Mouse (Mus musculus): Measurements from ENCODE around the gene Ddx31. TPM values are rescaled to one million over a fixed set of nuclear protein-coding genes. Genes with fewer than 3 reads are reported as not detected.

Gene Ddx31
- polyA plus RNA-seq, 1 experiment = 5.2 TPM

GRCm38 (mm10) chr2:28836181-28836940 is 3.8 kb upstream of the Ddx31 start:
- TF ChIP-seq CTCF (IDR thresholded peaks at IDR 0.05; ENCODE audit: extremely low read depth, insufficient read depth, insufficient read length, insufficient replicate concordance) = no peak
- no peak for TF ChIP-seq POLR2A (IDR thresholded peaks at IDR 0.05; ENCODE audit: low read depth, low read length)
- 68% methylated on average over 3 of the region's 3 CpGs for WGBS
- H3K27me3 ChIP-seq (ENCODE audit: control insufficient read depth, insufficient read depth, low read length) = 0 out of 2 replicates have a peak, but pooled peaks cover 2% of the 10 kb centered on the region
- peaks cover 10% of the 10 kb centered on the region for H3K4me1 ChIP-seq (ENCODE audit: control insufficient read depth, insufficient read depth, insufficient read length)
- no peak for DNase-seq (ENCODE audit: low read depth in 1 of 2, low spot score in 2 of 2)
- H3K27ac ChIP-seq (ENCODE audit: insufficient read depth, low read length) = no peak overlapping the region
- H3K36me3 ChIP-seq (ENCODE audit: control insufficient read depth, insufficient read depth, low read length) = peaks cover 7% of the 10 kb centered on the region; the same call in 1 of the 2 replicates
- no peak overlapping the region for H3K4me3 ChIP-seq (ENCODE audit: extremely low read depth, insufficient read depth, insufficient read length)

- DNase-seq (ENCODE audit: low read depth in 1 of 2, low spot score in 2 of 2) = no peak
- TF ChIP-seq POLR2A (IDR thresholded peaks at IDR 0.05; ENCODE audit: low read depth, low read length) = no peak
- TF ChIP-seq CTCF (IDR thresholded peaks at IDR 0.05; ENCODE audit: extremely low read depth, insufficient read depth, insufficient read length, insufficient replicate concordance) = no peak
- Histone ChIP-seq H3K4me1 (ENCODE audit: control insufficient read depth, insufficient read depth, insufficient read length) (peaks cover 10% of the 10 kb centered on the region), H3K36me3 (ENCODE audit: control insufficient read depth, insufficient read depth, low read length) (peaks cover 4% of the 10 kb centered on the region; the same call in 1 of the 2 replicates), H3K27me3 (ENCODE audit: control insufficient read depth, insufficient read depth, low read length) (0 out of 2 replicates have a peak, but pooled peaks cover 2% of the 10 kb centered on the region), H3K27ac (ENCODE audit: insufficient read depth, low read length) (peak overlapping the region; percentile 68), H3K4me3 (ENCODE audit: extremely low read depth, insufficient read depth, insufficient read length) (peak overlapping the region; percentile 99)
- under 1% methylated on average over 52 of the region's 53 CpGs for WGBS
Measured at GRCm38 (mm10) chr2:28839501-28840221, 545 bp upstream of the Ddx31 start.

DNA sequence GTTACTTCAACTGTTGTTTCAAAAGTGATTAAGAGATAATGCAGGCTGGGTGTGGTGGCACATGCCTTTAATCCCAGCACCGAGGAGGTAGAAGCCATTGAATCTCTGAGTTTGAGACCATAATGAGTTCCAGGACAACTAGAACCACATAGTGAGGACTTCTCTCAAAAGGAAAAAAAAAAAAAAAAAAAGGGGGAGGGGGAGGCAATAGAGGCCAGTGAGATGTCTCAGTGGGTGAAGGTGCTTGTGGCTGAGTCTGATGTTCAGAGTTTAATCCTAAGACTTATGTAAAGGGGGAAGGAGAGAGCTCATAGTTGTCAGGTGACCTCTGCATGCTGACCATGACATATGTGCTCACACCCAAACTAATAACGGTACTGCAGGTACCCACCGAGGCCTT is 1.8 kb downstream of the Ddx31 start:
- Histone ChIP-seq H3K4me3 (ENCODE audit: extremely low read depth, insufficient read depth, insufficient read length) (no peak overlapping the region), H3K27me3 (ENCODE audit: control insufficient read depth, insufficient read depth, low read length) (0 out of 2 replicates have a peak, but pooled peaks cover 2% of the 10 kb centered on the region), H3K36me3 (ENCODE audit: control insufficient read depth, insufficient read depth, low read length) (peaks cover 8% of the 10 kb centered on the region), H3K27ac (ENCODE audit: insufficient read depth, low read length) (no peak overlapping the region), H3K4me1 (ENCODE audit: control insufficient read depth, insufficient read depth, insufficient read length) (peaks cover 9% of the 10 kb centered on the region)
- 71% methylated on average over 3 of the region's 3 CpGs for WGBS
- TF ChIP-seq CTCF (IDR thresholded peaks at IDR 0.05; ENCODE audit: extremely low read depth, insufficient read depth, insufficient read length, insufficient replicate concordance) = no peak
- no peak for TF ChIP-seq POLR2A (IDR thresholded peaks at IDR 0.05; ENCODE audit: low read depth, low read length)
- DNase-seq (ENCODE audit: low read depth in 1 of 2, low spot score in 2 of 2) = no peak

GRCm38 (mm10) chr2:28848879-28849278 is 8.7 kb downstream of the Ddx31 start:
- no peak overlapping the region for H3K4me3 ChIP-seq (ENCODE audit: extremely low read depth, insufficient read depth, insufficient read length)
- no peaks in the 10 kb centered on the region for H3K4me1 ChIP-seq (ENCODE audit: control insufficient read depth, insufficient read depth, insufficient read length)
- H3K27ac ChIP-seq (ENCODE audit: insufficient read depth, low read length) = no peak overlapping the region
- 90% methylated on average over 2 of the region's 2 CpGs for WGBS
- H3K27me3 ChIP-seq (ENCODE audit: control insufficient read depth, insufficient read depth, low read length) = no peaks in the 10 kb centered on the region
- TF ChIP-seq POLR2A (IDR thresholded peaks at IDR 0.05; ENCODE audit: low read depth, low read length) = no peak
- no peak for TF ChIP-seq CTCF (IDR thresholded peaks at IDR 0.05; ENCODE audit: extremely low read depth, insufficient read depth, insufficient read length, insufficient replicate concordance)
- peaks cover 26% of the 10 kb centered on the region for H3K36me3 ChIP-seq (ENCODE audit: control insufficient read depth, insufficient read depth, low read length)
- DNase-seq (ENCODE audit: low read depth in 1 of 2, low spot score in 2 of 2) = no peak

- WGBS = 78% methylated on average over 3 of the region's 3 CpGs
- TF ChIP-seq POLR2A (IDR thresholded peaks at IDR 0.05; ENCODE audit: low read depth, low read length) (no peak), CTCF (IDR thresholded peaks at IDR 0.05; ENCODE audit: extremely low read depth, insufficient read depth, insufficient read length, insufficient replicate concordance) (no peak)
- Histone ChIP-seq H3K27ac (ENCODE audit: insufficient read depth, low read length) (no peak overlapping the region), H3K27me3 (ENCODE audit: control insufficient read depth, insufficient read depth, low read length) (no peaks in the 10 kb centered on the region), H3K36me3 (ENCODE audit: control insufficient read depth, insufficient read depth, low read length) (peaks cover 17% of the 10 kb centered on the region), H3K4me1 (ENCODE audit: control insufficient read depth, insufficient read depth, insufficient read length) (no peaks in the 10 kb centered on the region), H3K4me3 (ENCODE audit: extremely low read depth, insufficient read depth, insufficient read length) (no peak overlapping the region)
- no peak for DNase-seq (ENCODE audit: low read depth in 1 of 2, low spot score in 2 of 2)
Measured at GRCm38 (mm10) chr2:28852594-28852993, 12.4 kb downstream of the Ddx31 start.

GRCm38 (mm10) chr2:28855773-28856172 is 15.6 kb downstream of the Ddx31 start:
- no peaks in the 10 kb centered on the region for H3K4me1 ChIP-seq (ENCODE audit: control insufficient read depth, insufficient read depth, insufficient read length)
- TF ChIP-seq CTCF (IDR thresholded peaks at IDR 0.05; ENCODE audit: extremely low read depth, insufficient read depth, insufficient read length, insufficient replicate concordance) = no peak
- TF ChIP-seq POLR2A (IDR thresholded peaks at IDR 0.05; ENCODE audit: low read depth, low read length) = no peak
- 94% methylated on average over 2 of the region's 2 CpGs for WGBS
- DNase-seq (ENCODE audit: low read depth in 1 of 2, low spot score in 2 of 2) = no peak
- H3K27me3 ChIP-seq (ENCODE audit: control insufficient read depth, insufficient read depth, low read length) = no peaks in the 10 kb centered on the region
- H3K27ac ChIP-seq (ENCODE audit: insufficient read depth, low read length) = no peak overlapping the region
- peaks cover 15% of the 10 kb centered on the region for H3K36me3 ChIP-seq (ENCODE audit: control insufficient read depth, insufficient read depth, low read length)
- no peak overlapping the region for H3K4me3 ChIP-seq (ENCODE audit: extremely low read depth, insufficient read depth, insufficient read length)

Data from spleen, adult 2 months (tissue).